Mouse (Mus musculus): ENCODE data around the gene Mpz. TPM values are rescaled to one million over a fixed set of nuclear protein-coding genes. Genes with fewer than 3 reads are reported as not detected.
A peak's percentile ranks its signal among the peaks of the same experiment; 100 is the strongest.

Gene Mpz
- polyA plus RNA-seq (2015; fragmentation: Nextera tagmentation; extraction: Ambion mirVana): 0.78 and 1.3 TPM in 2 replicates

GRCm38 (mm10) chr1:171149974-171150760 lies at the start of gene Mpz, which contains the start of gene Sdhc:
Gene Mpz, plus strand, starts transcription at chr1:171150711.
Gene Sdhc, minus strand, starts transcription at chr1:171150603.
- H3K27ac ChIP-seq (ENCODE audit: low read length): peak within 1 kb of the TSS; percentile 77
- peaks cover 14% of the 10 kb centered on the region for H3K4me1 ChIP-seq (replicated peaks; ENCODE audit: control insufficient read depth, insufficient read depth, low read length)
- H3K27me3 ChIP-seq (ENCODE audit: control insufficient read depth, insufficient read depth, low read depth, low read length): no peaks in the 10 kb centered on the region
- H3K9me3 ChIP-seq (ENCODE audit: control insufficient read depth, low read length): no peaks in the 10 kb centered on the region
- WGBS: under 1% methylated on average over 34 of the region's 34 CpGs
- peak; percentile 98 for ATAC-seq (ENCODE audit: low read depth)
- H3K9ac ChIP-seq (ENCODE audit: low read length): peak within 1 kb of the TSS; percentile 82
- peak within 1 kb of the TSS; percentile 83 for H3K4me2 ChIP-seq (ENCODE audit: low read depth, low read length)
- peaks cover 2% of the 10 kb centered on the region; the same call in 1 of the 2 replicates for H3K36me3 ChIP-seq (ENCODE audit: control insufficient read depth, insufficient read depth, low read length)
- peak within 1 kb of the TSS; percentile 83 for H3K4me3 ChIP-seq (ENCODE audit: low read length)

- Histone ChIP-seq H3K27ac (ENCODE audit: low read length) (no peak overlapping the region), H3K9ac (ENCODE audit: low read length) (no peak overlapping the region), H3K9me3 (ENCODE audit: control insufficient read depth, low read length) (no peaks in the 10 kb centered on the region), H3K27me3 (ENCODE audit: control insufficient read depth, insufficient read depth, low read depth, low read length) (no peaks in the 10 kb centered on the region), H3K4me1 (replicated peaks; ENCODE audit: control insufficient read depth, insufficient read depth, low read length) (peaks cover 8% of the 10 kb centered on the region), H3K4me3 (ENCODE audit: low read length) (no peak overlapping the region), H3K36me3 (ENCODE audit: control insufficient read depth, insufficient read depth, low read length) (no peaks in the 10 kb centered on the region), H3K4me2 (ENCODE audit: low read depth, low read length) (no peak overlapping the region)
- no peak for ATAC-seq (ENCODE audit: low read depth)
- 48% methylated on average over 2 of the region's 2 CpGs for WGBS
Measured at GRCm38 (mm10) chr1:171101033-171101432, 49.5 kb upstream of the Mpz start.

- peak overlapping the region; percentile 49 for H3K27ac ChIP-seq (ENCODE audit: low read length)
- peak overlapping the region; percentile 68 for H3K9ac ChIP-seq (ENCODE audit: low read length)
- ATAC-seq (ENCODE audit: low read depth): peak; percentile 87
- 0% methylated on average over 40 of the region's 40 CpGs for WGBS
- no peaks in the 10 kb centered on the region for H3K36me3 ChIP-seq (ENCODE audit: control insufficient read depth, insufficient read depth, low read length)
- peak overlapping the region; percentile 80 for H3K4me3 ChIP-seq (ENCODE audit: low read length)
- H3K27me3 ChIP-seq (ENCODE audit: control insufficient read depth, insufficient read depth, low read depth, low read length): no peaks in the 10 kb centered on the region
- H3K4me2 ChIP-seq (ENCODE audit: low read depth, low read length): peak overlapping the region; percentile 77
- no peaks in the 10 kb centered on the region for H3K9me3 ChIP-seq (ENCODE audit: control insufficient read depth, low read length)
- H3K4me1 ChIP-seq (replicated peaks; ENCODE audit: control insufficient read depth, insufficient read depth, low read length): peaks cover 5% of the 10 kb centered on the region
Measured at GRCm38 (mm10) chr1:171101733-171102546, 48.6 kb upstream of the Mpz start.

GRCm38 (mm10) chr1:171102547-171103177 lies 47.8 kb upstream of the Mpz start:
- H3K4me2 ChIP-seq (ENCODE audit: low read depth, low read length): peak overlapping the region; percentile 77
- peak overlapping the region; percentile 80 for H3K4me3 ChIP-seq (ENCODE audit: low read length)
- peak; percentile 93 for ATAC-seq (ENCODE audit: low read depth)
- under 1% methylated on average over 35 of the region's 35 CpGs for WGBS
- no peaks in the 10 kb centered on the region for H3K36me3 ChIP-seq (ENCODE audit: control insufficient read depth, insufficient read depth, low read length)
- H3K27ac ChIP-seq (ENCODE audit: low read length): peak overlapping the region; percentile 49
- no peaks in the 10 kb centered on the region for H3K27me3 ChIP-seq (ENCODE audit: control insufficient read depth, insufficient read depth, low read depth, low read length)
- no peaks in the 10 kb centered on the region for H3K9me3 ChIP-seq (ENCODE audit: control insufficient read depth, low read length)
- peaks cover 4% of the 10 kb centered on the region for H3K4me1 ChIP-seq (replicated peaks; ENCODE audit: control insufficient read depth, insufficient read depth, low read length)
- peak overlapping the region; percentile 68 for H3K9ac ChIP-seq (ENCODE audit: low read length)

GRCm38 (mm10) chr1:171103179-171103840 lies 47.2 kb upstream of the Mpz start:
- Histone ChIP-seq H3K36me3 (ENCODE audit: control insufficient read depth, insufficient read depth, low read length) (no peaks in the 10 kb centered on the region), H3K27me3 (ENCODE audit: control insufficient read depth, insufficient read depth, low read depth, low read length) (no peaks in the 10 kb centered on the region), H3K9me3 (ENCODE audit: control insufficient read depth, low read length) (no peaks in the 10 kb centered on the region), H3K4me1 (replicated peaks; ENCODE audit: control insufficient read depth, insufficient read depth, low read length) (peaks cover 4% of the 10 kb centered on the region), H3K4me2 (ENCODE audit: low read depth, low read length) (peak overlapping the region; percentile 77), H3K9ac (ENCODE audit: low read length) (no peak overlapping the region), H3K27ac (ENCODE audit: low read length) (no peak overlapping the region), H3K4me3 (ENCODE audit: low read length) (peak overlapping the region; percentile 80)
- 10% methylated on average over 10 of the region's 10 CpGs for WGBS
- peak; percentile 6; the same call in 1 of the 2 replicates for ATAC-seq (ENCODE audit: low read depth)

GRCm38 (mm10) chr1:171105226-171105625 lies 45.3 kb upstream of the Mpz start:
- Histone ChIP-seq H3K4me3 (ENCODE audit: low read length) (no peak overlapping the region), H3K9me3 (ENCODE audit: control insufficient read depth, low read length) (no peaks in the 10 kb centered on the region), H3K27ac (ENCODE audit: low read length) (no peak overlapping the region), H3K9ac (ENCODE audit: low read length) (no peak overlapping the region), H3K36me3 (ENCODE audit: control insufficient read depth, insufficient read depth, low read length) (no peaks in the 10 kb centered on the region), H3K27me3 (ENCODE audit: control insufficient read depth, insufficient read depth, low read depth, low read length) (no peaks in the 10 kb centered on the region), H3K4me1 (replicated peaks; ENCODE audit: control insufficient read depth, insufficient read depth, low read length) (peaks cover 4% of the 10 kb centered on the region), H3K4me2 (ENCODE audit: low read depth, low read length) (no peak overlapping the region)
- WGBS: 76% methylated on average over 6 of the region's 6 CpGs
- no peak for ATAC-seq (ENCODE audit: low read depth)

- Histone ChIP-seq H3K4me1 (replicated peaks; ENCODE audit: control insufficient read depth, insufficient read depth, low read length) (peaks cover 10% of the 10 kb centered on the region), H3K36me3 (ENCODE audit: control insufficient read depth, insufficient read depth, low read length) (no peaks in the 10 kb centered on the region), H3K9ac (ENCODE audit: low read length) (no peak overlapping the region), H3K4me2 (ENCODE audit: low read depth, low read length) (no peak overlapping the region), H3K9me3 (ENCODE audit: control insufficient read depth, low read length) (no peaks in the 10 kb centered on the region), H3K4me3 (ENCODE audit: low read length) (no peak overlapping the region), H3K27me3 (ENCODE audit: control insufficient read depth, insufficient read depth, low read depth, low read length) (no peaks in the 10 kb centered on the region), H3K27ac (ENCODE audit: low read length) (no peak overlapping the region)
- no peak for ATAC-seq (ENCODE audit: low read depth)
- 40% methylated on average over 9 of the region's 9 CpGs for WGBS
Measured at GRCm38 (mm10) chr1:171109620-171110019, 40.9 kb upstream of the Mpz start.

- 9% methylated on average over 15 of the region's 15 CpGs for WGBS
- Histone ChIP-seq H3K9me3 (ENCODE audit: control insufficient read depth, low read length) (no peaks in the 10 kb centered on the region), H3K36me3 (ENCODE audit: control insufficient read depth, insufficient read depth, low read length) (no peaks in the 10 kb centered on the region), H3K4me2 (ENCODE audit: low read depth, low read length) (peak overlapping the region; percentile 58), H3K27me3 (ENCODE audit: control insufficient read depth, insufficient read depth, low read depth, low read length) (no peaks in the 10 kb centered on the region), H3K9ac (ENCODE audit: low read length) (peak overlapping the region; percentile 67), H3K27ac (ENCODE audit: low read length) (peak overlapping the region; percentile 36; the same call in 1 of the 2 replicates), H3K4me1 (replicated peaks; ENCODE audit: control insufficient read depth, insufficient read depth, low read length) (peaks cover 10% of the 10 kb centered on the region), H3K4me3 (ENCODE audit: low read length) (peak overlapping the region; percentile 58)
- peak; percentile 29 for ATAC-seq (ENCODE audit: low read depth)
Measured at GRCm38 (mm10) chr1:171110659-171111019, 39.9 kb upstream of the Mpz start.
